Mouse (Mus musculus) lung, adult 18-20 months (tissue): ENCODE measurements around the gene Stat6.
"Not testable (repeated sequence)": the region's sequence is repeated elsewhere in the genome, so short reads cannot be mapped to it uniquely, and the experiment has no call there.

Source experiments
- DNase-seq, 2 experiments: peaks; one replicate each; pipeline ENCODE4 v3.0.0; 2022; ENCODE audit warnings: mixed read lengths in 2 of 2

The Stat6 gene

GRCm38 (mm10) chr10:127652906-127653638 lies 10.3 kb downstream of the Stat6 start:
- no peak for DNase-seq

- no peak for DNase-seq
Measured at GRCm38 (mm10) chr10:127654970-127655579, 12.3 kb downstream of the Stat6 start.

- not testable (repeated sequence) for DNase-seq
Measured at GRCm38 (mm10) chr10:127657617-127658016, 14.8 kb downstream of the Stat6 start.

GRCm38 (mm10) chr10:127658076-127658475 lies 15.3 kb downstream of the Stat6 start:
- DNase-seq = no peak

GRCm38 (mm10) chr10:127659551-127659950 lies 16.8 kb downstream of the Stat6 start:
- DNase-seq = no peak

GRCm38 (mm10) chr10:127661291-127661914 lies 18.6 kb downstream of the Stat6 start:
- DNase-seq = peak in 1 of 2 experiments; percentile 32

- peak; percentile 73 to 83 for DNase-seq
Measured at GRCm38 (mm10) chr10:127661915-127662663, 19.3 kb downstream of the Stat6 start.

GRCm38 (mm10) chr10:127662666-127663253 lies 20.0 kb downstream of the Stat6 start:
- peak in 1 of 2 experiments; percentile 45 for DNase-seq

- no peak for DNase-seq
Measured at GRCm38 (mm10) chr10:127663590-127663989, 20.8 kb downstream of the Stat6 start.

GRCm38 (mm10) chr10:127664166-127664565 lies 21.4 kb downstream of the Stat6 start:
- DNase-seq = peak in 1 of 2 experiments; percentile 3

GRCm38 (mm10) chr10:127664891-127665290 lies 22.1 kb downstream of the Stat6 start:
- no peak for DNase-seq

GRCm38 (mm10) chr10:127665366-127666181 lies 22.8 kb downstream of the Stat6 start:
- no peak for DNase-seq

- DNase-seq = peak; percentile 92 to 94
Measured at GRCm38 (mm10) chr10:127666501-127667268, 23.9 kb downstream of the Stat6 start, which contains the start of gene Nemp1. Nemp1 (plus strand) TSS chr10:127666901.

GRCm38 (mm10) chr10:127667269-127668092 lies 24.7 kb downstream of the Stat6 start:
- peak; percentile 95 to 97 for DNase-seq

- DNase-seq = peak; percentile 88 to 92
Measured at GRCm38 (mm10) chr10:127668093-127669050, 25.6 kb downstream of the Stat6 start, which contains the start of gene Nab2. Nab2 (minus strand) TSS chr10:127668568.

- DNase-seq = no peak
Measured at GRCm38 (mm10) chr10:127669170-127669569, 26.4 kb downstream of the Stat6 start.

GRCm38 (mm10) chr10:127670185-127670584 lies 27.4 kb downstream of the Stat6 start:
- no peak for DNase-seq

GRCm38 (mm10) chr10:127671276-127671675 lies 28.5 kb downstream of the Stat6 start:
- DNase-seq = no peak
